Mouse (Mus musculus) bone marrow macrophage, adult 2 months (primary cell): Measurements from ENCODE around the gene Dnmt3b.

Experiments
- CTCF ChIP-seq: IDR thresholded peaks from 2 replicates; pipeline ENCODE4 v1.5.1; 2012; ENCODE audit warnings: low read depth, mild to moderate bottlenecking, low read length, moderate library complexity
- POLR2A ChIP-seq: IDR thresholded peaks from 2 replicates; pipeline ENCODE4 v1.6.1; 2012; ENCODE audit warnings: mild to moderate bottlenecking, low read depth, low read length, borderline replicate concordance

GRCm38 (mm10) chr2:153649298-153650013 lies at the start of gene Dnmt3b:
- TF ChIP-seq CTCF: no peak
- TF ChIP-seq POLR2A: no peak
